Mouse (Mus musculus): Measurements from ENCODE around the gene Isl1. TPM values are rescaled to one million over a fixed set of nuclear protein-coding genes. Genes with fewer than 3 reads are reported as not detected.

Gene Isl1
- polyA plus RNA-seq, 1 experiment from 2014 or later, result 4.6 TPM

DNA sequence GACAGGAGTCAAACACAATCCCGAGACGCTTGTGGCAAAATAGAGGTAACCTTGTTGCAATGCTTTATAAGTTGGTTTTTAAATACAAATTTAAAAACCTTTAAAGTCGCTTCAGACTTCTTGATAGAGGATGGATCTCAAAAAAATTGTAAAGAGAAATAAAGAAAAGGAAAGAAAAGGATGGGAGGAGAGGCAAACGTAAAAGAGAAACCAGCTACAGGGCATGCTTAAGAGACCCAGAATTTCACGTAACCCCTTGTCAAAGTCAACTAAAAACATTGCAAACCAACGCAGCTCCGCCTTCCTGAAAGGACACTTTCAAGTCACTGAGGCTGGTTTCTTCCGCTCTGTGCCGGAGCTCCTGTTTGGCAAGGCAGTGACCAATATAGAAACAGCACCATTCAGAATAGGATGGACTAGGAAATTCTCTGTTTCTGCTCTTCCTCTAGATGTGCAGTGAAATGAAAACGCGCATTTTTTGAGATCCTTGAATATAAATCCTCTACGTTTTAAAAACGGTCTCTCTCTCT lies 10.8 kb downstream of the Isl1 start:
- Histone ChIP-seq H3K4me2 (ENCODE audit: low read length) (no peak overlapping the region), H3K27me3 (replicated peaks; ENCODE audit: control insufficient read depth, insufficient read depth, low read length) (peaks cover 99% of the 10 kb centered on the region), H3K9ac (ENCODE audit: low read length) (no peak overlapping the region), H3K9me3 (ENCODE audit: control insufficient read depth, low read length) (no peaks in the 10 kb centered on the region), H3K27ac (ENCODE audit: low read depth) (no peak overlapping the region), H3K4me1 (replicated peaks; ENCODE audit: control insufficient read depth, insufficient read depth, low read length) (no peaks in the 10 kb centered on the region; the same call in 1 of the 2 replicates), H3K4me3 (ENCODE audit: low read depth, low read length) (no peak overlapping the region), H3K36me3 (ENCODE audit: control insufficient read depth, insufficient read depth, low read length) (no peaks in the 10 kb centered on the region)
- ATAC-seq (replicated peaks; ENCODE audit: low FRiP score, low TSS enrichment, low read depth), result no peak
- WGBS, result 36% methylated on average over 13 of the region's 13 CpGs
- no peak for DNase-seq (ENCODE audit: low spot score)

DNA sequence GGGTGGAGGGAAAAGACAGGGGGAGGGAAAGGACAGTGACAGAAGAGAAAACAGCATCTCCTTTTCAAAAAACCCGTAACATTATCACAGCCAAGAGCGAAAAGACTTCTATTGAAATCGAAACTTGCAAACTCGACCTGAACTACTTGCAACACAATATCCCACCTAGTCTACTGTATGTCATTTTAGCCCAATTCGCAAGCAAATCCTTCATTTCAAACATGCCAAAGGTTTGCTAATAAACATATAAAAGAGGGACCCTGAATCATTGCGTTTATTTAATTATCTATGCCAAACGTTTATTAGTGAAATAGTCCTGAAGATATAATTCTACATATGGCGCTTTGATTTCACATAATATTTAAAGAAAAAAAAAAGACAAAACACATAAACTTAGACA lies 11.5 kb downstream of the Isl1 start:
- Histone ChIP-seq H3K36me3 (ENCODE audit: control insufficient read depth, insufficient read depth, low read length) (no peaks in the 10 kb centered on the region), H3K9ac (ENCODE audit: low read length) (no peak overlapping the region), H3K4me2 (ENCODE audit: low read length) (no peak overlapping the region), H3K4me3 (ENCODE audit: low read depth, low read length) (no peak overlapping the region), H3K9me3 (ENCODE audit: control insufficient read depth, low read length) (no peaks in the 10 kb centered on the region), H3K27ac (ENCODE audit: low read depth) (no peak overlapping the region), H3K27me3 (replicated peaks; ENCODE audit: control insufficient read depth, insufficient read depth, low read length) (peaks cover 99% of the 10 kb centered on the region), H3K4me1 (replicated peaks; ENCODE audit: control insufficient read depth, insufficient read depth, low read length) (no peaks in the 10 kb centered on the region; the same call in 1 of the 2 replicates)
- no peak for DNase-seq (ENCODE audit: low spot score)
- ATAC-seq (replicated peaks; ENCODE audit: low FRiP score, low TSS enrichment, low read depth), result no peak
- WGBS, result 20% methylated on average over 8 of the region's 8 CpGs

DNA sequence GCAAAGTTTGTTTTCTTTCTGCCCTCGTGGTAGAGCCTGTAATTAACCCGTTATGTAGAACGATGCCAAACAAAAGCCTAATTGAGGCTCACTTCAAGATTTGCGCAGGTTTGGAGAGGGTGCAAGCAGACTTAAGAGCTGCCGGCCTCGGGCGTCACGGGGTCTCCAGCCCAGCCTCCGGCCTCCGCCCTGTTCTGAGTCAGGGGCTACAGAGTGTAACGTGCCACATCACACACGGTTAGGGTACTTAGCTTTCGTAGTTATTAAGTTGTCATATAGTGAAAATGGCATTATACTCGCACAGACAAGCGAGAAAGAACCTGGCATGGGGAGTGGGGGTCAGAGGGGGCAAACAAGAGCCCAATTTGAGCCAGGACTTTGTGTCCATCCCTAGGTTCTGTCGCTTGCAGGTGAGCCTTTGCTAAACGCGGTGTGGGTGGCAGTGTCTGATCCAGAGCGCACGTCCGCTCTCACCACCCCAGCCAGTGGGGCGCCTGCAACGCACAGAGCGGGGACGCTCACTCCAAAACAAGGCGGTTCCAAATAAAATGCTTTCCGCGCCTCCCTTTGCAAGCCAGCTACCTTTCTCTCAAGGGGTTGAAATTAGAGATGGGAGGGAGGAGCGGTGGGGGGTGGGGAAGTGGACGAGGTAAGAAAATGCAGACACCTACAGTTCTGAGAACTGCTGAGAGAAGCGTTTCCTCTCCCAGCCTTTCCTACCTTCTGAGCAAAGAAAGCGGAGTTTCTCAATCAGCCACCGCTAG lies 12.3 kb downstream of the Isl1 start:
- 0 out of 2 replicates have a peak overlapping the region, but pooled peaks have one; percentile 10 for H3K4me3 ChIP-seq (ENCODE audit: low read depth, low read length)
- H3K36me3 ChIP-seq (ENCODE audit: control insufficient read depth, insufficient read depth, low read length), result no peaks in the 10 kb centered on the region
- H3K27me3 ChIP-seq (replicated peaks; ENCODE audit: control insufficient read depth, insufficient read depth, low read length), result peaks cover 99% of the 10 kb centered on the region
- no peak overlapping the region for H3K27ac ChIP-seq (ENCODE audit: low read depth)
- no peaks in the 10 kb centered on the region for H3K9me3 ChIP-seq (ENCODE audit: control insufficient read depth, low read length)
- ATAC-seq (replicated peaks; ENCODE audit: low FRiP score, low TSS enrichment, low read depth), result no peak
- WGBS, result 4% methylated on average over 33 of the region's 33 CpGs
- H3K9ac ChIP-seq (ENCODE audit: low read length), result no peak overlapping the region
- no peak for DNase-seq (ENCODE audit: low spot score)
- peak overlapping the region; percentile 32 for H3K4me2 ChIP-seq (ENCODE audit: low read length)
- H3K4me1 ChIP-seq (replicated peaks; ENCODE audit: control insufficient read depth, insufficient read depth, low read length), result no peaks in the 10 kb centered on the region; the same call in 1 of the 2 replicates

DNA sequence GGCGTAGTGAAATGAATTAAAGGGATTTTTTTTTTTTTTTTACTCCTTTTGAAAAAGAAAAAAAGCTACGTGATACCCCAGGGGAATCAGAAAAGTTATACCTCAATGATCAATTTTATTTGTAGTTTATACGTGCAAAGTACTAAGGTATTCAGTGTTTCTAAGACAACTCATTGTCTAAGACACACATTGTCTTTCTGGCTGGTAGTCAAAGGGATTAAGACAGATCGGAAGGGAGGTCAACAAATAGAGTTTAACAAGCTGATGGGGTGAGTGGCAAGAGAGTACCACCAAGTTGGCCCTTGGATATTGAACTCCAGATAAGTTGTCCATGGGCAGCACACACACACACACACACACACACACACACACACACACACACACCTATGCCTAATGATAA lies 14.1 kb downstream of the Isl1 start:
- DNase-seq (ENCODE audit: low spot score), result no peak
- H3K4me1 ChIP-seq (replicated peaks; ENCODE audit: control insufficient read depth, insufficient read depth, low read length), result no peaks in the 10 kb centered on the region; the same call in 1 of the 2 replicates
- ATAC-seq (replicated peaks; ENCODE audit: low FRiP score, low TSS enrichment, low read depth), result no peak
- no peak overlapping the region for H3K4me2 ChIP-seq (ENCODE audit: low read length)
- H3K9me3 ChIP-seq (ENCODE audit: control insufficient read depth, low read length), result no peaks in the 10 kb centered on the region
- H3K9ac ChIP-seq (ENCODE audit: low read length), result no peak overlapping the region
- no peak overlapping the region for H3K4me3 ChIP-seq (ENCODE audit: low read depth, low read length)
- peaks cover 81% of the 10 kb centered on the region for H3K27me3 ChIP-seq (replicated peaks; ENCODE audit: control insufficient read depth, insufficient read depth, low read length)
- WGBS, result 38% methylated on average over 4 of the region's 4 CpGs
- H3K36me3 ChIP-seq (ENCODE audit: control insufficient read depth, insufficient read depth, low read length), result no peaks in the 10 kb centered on the region
- no peak overlapping the region for H3K27ac ChIP-seq (ENCODE audit: low read depth)

DNA sequence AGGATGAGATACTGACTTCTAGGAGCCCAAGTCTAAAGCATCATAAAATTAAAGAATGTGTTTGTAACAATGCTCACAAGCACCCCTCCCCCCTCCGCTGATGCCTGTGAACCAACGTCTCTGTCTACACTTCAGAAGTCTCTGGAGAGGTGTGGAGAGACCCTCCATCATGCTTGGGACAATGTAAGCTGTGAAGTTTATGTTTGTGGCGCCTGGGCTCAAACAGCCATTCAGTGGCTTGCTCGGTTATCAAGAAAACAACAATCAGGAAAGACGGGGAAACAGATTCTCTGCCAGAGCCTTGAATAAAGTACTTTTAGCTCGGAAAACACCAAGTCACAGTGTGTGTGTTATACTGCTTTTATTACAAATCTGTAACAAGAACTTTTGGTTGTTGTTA lies 14.8 kb downstream of the Isl1 start:
- DNase-seq (ENCODE audit: low spot score) (no peak), ATAC-seq (replicated peaks; ENCODE audit: low FRiP score, low TSS enrichment, low read depth) (no peak)
- H3K9ac ChIP-seq (ENCODE audit: low read length), result no peak overlapping the region
- H3K9me3 ChIP-seq (ENCODE audit: control insufficient read depth, low read length), result no peaks in the 10 kb centered on the region
- H3K4me1 ChIP-seq (replicated peaks; ENCODE audit: control insufficient read depth, insufficient read depth, low read length), result no peaks in the 10 kb centered on the region; the same call in 1 of the 2 replicates
- no peak overlapping the region for H3K27ac ChIP-seq (ENCODE audit: low read depth)
- H3K4me3 ChIP-seq (ENCODE audit: low read depth, low read length), result no peak overlapping the region
- H3K36me3 ChIP-seq (ENCODE audit: control insufficient read depth, insufficient read depth, low read length), result no peaks in the 10 kb centered on the region
- peaks cover 74% of the 10 kb centered on the region for H3K27me3 ChIP-seq (replicated peaks; ENCODE audit: control insufficient read depth, insufficient read depth, low read length)
- no peak overlapping the region for H3K4me2 ChIP-seq (ENCODE audit: low read length)
- 20% methylated on average over 6 of the region's 6 CpGs for WGBS

DNA sequence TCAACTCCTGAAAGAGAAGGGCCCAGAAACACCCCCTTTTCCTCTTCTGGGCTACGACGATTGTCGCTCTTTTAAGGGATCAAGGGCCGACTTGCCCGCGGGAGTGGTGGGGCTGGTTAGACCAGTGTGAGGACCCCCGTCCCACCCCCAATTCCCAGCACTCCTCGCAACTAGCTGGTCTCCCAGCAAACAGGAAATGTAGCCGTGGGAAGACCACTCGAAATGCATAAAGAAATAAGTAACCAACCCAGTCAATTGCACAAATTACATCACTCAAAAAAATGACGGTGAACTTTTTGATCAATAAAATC lies 15.4 kb downstream of the Isl1 start:
- no peak for DNase-seq (ENCODE audit: low spot score)
- Histone ChIP-seq H3K4me2 (ENCODE audit: low read length) (peak overlapping the region; percentile 42), H3K36me3 (ENCODE audit: control insufficient read depth, insufficient read depth, low read length) (no peaks in the 10 kb centered on the region), H3K9ac (ENCODE audit: low read length) (no peak overlapping the region), H3K27me3 (replicated peaks; ENCODE audit: control insufficient read depth, insufficient read depth, low read length) (peaks cover 68% of the 10 kb centered on the region), H3K27ac (ENCODE audit: low read depth) (no peak overlapping the region), H3K4me1 (replicated peaks; ENCODE audit: control insufficient read depth, insufficient read depth, low read length) (no peaks in the 10 kb centered on the region; the same call in 1 of the 2 replicates), H3K4me3 (ENCODE audit: low read depth, low read length) (peak overlapping the region; percentile 16), H3K9me3 (ENCODE audit: control insufficient read depth, low read length) (no peaks in the 10 kb centered on the region)
- ATAC-seq (replicated peaks; ENCODE audit: low FRiP score, low TSS enrichment, low read depth), result 0 out of 2 replicates have a peak, but pooled peaks have one; percentile 23
- WGBS, result 2% methylated on average over 11 of the region's 11 CpGs

DNA sequence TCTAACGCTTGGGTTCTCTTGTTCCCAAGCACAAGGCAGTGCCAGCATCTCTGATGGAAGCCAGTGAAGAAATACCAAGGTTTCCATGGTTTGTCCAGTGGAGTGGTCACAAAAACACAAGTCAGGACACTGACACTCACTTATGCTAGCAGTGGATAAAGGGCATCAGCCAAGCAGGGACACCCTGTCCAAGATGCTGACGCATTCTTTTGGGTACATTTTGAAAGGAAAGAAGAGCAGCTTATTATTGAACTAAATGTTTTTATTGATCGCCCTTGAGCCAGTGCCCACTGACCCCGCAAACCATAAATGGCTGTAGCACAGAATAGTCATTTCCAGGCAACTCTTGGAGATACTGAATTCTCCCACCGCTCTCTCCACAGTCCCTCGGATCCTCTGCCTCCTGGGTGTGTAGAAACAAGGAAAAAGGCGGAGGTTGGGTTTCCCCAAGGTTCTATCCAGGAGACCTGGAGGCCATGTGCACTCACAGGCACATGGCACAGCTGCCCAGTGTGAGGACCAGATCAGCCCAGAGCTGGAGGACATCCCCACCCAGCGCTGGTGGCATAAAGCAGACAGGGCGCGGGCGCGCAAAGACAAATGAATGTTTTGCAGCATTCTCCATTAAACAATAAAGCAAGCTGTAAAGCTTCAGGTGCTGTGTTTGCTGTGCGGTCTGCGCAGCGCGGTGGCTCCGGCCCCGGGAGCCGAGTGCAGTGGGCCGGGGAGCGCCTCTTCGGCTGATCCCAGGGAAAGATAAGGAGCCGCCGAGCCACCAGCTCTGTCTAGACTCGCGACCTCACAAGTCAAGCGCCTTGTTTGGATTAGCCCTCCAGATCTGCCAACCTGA lies 16.0 kb downstream of the Isl1 start:
- Histone ChIP-seq H3K27me3 (replicated peaks; ENCODE audit: control insufficient read depth, insufficient read depth, low read length) (peaks cover 62% of the 10 kb centered on the region), H3K9ac (ENCODE audit: low read length) (no peak overlapping the region), H3K27ac (ENCODE audit: low read depth) (no peak overlapping the region), H3K4me2 (ENCODE audit: low read length) (peak overlapping the region; percentile 42), H3K9me3 (ENCODE audit: control insufficient read depth, low read length) (no peaks in the 10 kb centered on the region), H3K4me3 (ENCODE audit: low read depth, low read length) (peak overlapping the region; percentile 16), H3K36me3 (ENCODE audit: control insufficient read depth, insufficient read depth, low read length) (no peaks in the 10 kb centered on the region), H3K4me1 (replicated peaks; ENCODE audit: control insufficient read depth, insufficient read depth, low read length) (no peaks in the 10 kb centered on the region; the same call in 1 of the 2 replicates)
- 8% methylated on average over 27 of the region's 27 CpGs for WGBS
- DNase-seq (ENCODE audit: low spot score) (no peak), ATAC-seq (replicated peaks; ENCODE audit: low FRiP score, low TSS enrichment, low read depth) (peak; percentile 47; the same call in 1 of the 2 replicates)

DNA sequence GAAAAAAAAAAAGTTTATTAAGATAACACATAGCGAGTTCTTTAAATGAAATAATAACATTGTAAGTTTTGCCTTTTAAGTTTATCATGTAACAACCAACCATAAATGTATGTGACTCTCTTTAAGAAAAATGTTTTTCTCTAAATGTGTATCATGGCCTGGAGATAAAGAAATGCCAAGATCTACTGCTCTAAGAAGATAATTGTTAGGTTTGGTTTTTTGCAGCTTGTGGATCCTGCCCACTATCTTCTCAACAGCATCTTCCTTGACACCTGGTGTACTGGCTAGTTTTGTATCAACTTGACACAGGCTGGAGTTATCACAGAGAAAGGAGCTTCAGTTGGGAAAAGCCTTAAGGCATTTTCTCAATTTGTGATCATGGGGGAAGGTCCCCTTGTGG lies 19.8 kb downstream of the Isl1 start:
- Histone ChIP-seq H3K4me2 (ENCODE audit: low read length) (no peak overlapping the region), H3K4me1 (replicated peaks; ENCODE audit: control insufficient read depth, insufficient read depth, low read length) (no peaks in the 10 kb centered on the region; the same call in 1 of the 2 replicates), H3K27me3 (replicated peaks; ENCODE audit: control insufficient read depth, insufficient read depth, low read length) (peaks cover 25% of the 10 kb centered on the region), H3K9me3 (ENCODE audit: control insufficient read depth, low read length) (no peaks in the 10 kb centered on the region), H3K4me3 (ENCODE audit: low read depth, low read length) (no peak overlapping the region), H3K9ac (ENCODE audit: low read length) (no peak overlapping the region), H3K27ac (ENCODE audit: low read depth) (no peak overlapping the region), H3K36me3 (ENCODE audit: control insufficient read depth, insufficient read depth, low read length) (no peaks in the 10 kb centered on the region)
- no peak for ATAC-seq (replicated peaks; ENCODE audit: low FRiP score, low TSS enrichment, low read depth)
- DNase-seq (ENCODE audit: low spot score), result no peak
- WGBS, result 93% methylated on average over 1 of the region's 1 CpGs

All from intestine, embryonic 14.5 days (tissue).